Mouse (Mus musculus): ENCODE measurements around the gene Gstm4. TPM values are rescaled to one million over a fixed set of nuclear protein-coding genes. Genes with fewer than 3 reads are reported as not detected.
"Not testable (repeated sequence)": the region's sequence is repeated elsewhere in the genome, so short reads cannot be mapped to it uniquely, and the experiment has no call there.

Gene Gstm4
- polyA plus RNA-seq, 1 experiment from 2014 or later: 15.3 TPM

DNA sequence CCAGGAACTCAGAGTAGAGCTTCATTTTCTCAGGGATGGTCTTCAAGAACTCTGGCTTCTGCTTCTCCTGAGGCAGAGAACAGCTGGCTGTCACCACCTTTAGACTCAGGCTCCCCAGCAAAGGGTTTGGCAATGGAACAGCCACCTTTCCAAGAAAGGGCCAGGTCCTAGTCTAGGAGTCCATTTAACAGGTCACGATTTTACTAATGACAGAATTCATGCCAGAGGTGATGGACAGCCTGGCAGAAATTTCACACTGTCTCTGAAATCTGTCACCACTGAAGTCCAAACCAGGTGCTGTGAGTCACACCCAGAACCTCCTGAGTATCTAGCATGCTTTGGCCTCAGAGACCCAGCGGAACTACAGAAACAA is 29.7 kb downstream of the Gstm4 start:
- 81% methylated on average over 2 of the region's 2 CpGs for WGBS
- H3K4me2 ChIP-seq (replicated peaks): no peak overlapping the region
- no peak for ATAC-seq (ENCODE audit: insufficient number of reproducible peaks, low FRiP score, low TSS enrichment, low read depth)
- no peaks in the 10 kb centered on the region for H3K27me3 ChIP-seq
- no peak overlapping the region for H3K4me3 ChIP-seq (replicated peaks)
- H3K4me1 ChIP-seq: peaks cover 23% of the 10 kb centered on the region
- H3K9me3 ChIP-seq (replicated peaks): no peaks in the 10 kb centered on the region
- H3K36me3 ChIP-seq: no peaks in the 10 kb centered on the region
- H3K27ac ChIP-seq (replicated peaks): no peak overlapping the region
- no peak overlapping the region for H3K9ac ChIP-seq

DNA sequence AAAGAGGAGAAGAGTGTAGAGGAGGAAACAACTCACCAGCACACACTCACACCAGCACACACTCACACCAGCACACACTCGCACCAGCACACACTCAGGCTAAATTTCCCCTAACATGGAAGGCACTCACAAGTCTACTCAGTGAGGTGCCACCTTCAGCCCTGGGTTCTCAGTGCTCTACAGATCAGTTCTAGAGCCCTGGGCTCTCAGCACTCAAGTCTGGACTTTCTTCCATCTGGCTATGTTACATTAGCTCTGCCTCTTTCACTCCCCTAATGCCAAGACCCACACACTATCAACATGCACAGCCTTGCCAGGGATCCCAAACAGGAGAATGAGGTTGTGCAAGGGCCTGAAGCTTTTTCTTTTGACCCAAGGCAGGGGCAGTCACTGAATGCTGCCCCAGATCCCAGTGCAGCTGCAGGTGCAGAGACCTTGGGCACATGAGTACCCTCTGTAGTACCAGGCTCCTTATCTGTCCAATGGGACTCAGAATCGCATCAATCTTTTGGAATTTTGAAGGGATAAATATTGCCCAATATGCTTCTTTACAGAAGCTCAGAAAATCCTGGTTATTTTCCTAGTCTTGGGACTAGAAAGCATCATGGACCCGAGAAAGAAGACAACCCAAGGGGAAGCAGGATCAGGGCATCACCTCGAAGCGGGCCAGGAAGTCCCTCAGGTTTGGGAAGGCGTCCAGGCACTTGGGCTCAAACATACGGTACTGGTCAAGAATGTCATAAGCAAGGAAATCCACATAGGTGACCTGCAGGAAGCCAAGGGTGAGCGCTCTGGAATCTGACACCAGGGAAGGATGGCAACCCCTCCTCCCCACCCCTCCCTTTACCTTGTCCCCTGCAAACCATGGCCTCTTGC is 30.4 kb downstream of the Gstm4 start:
- H3K27me3 ChIP-seq: no peaks in the 10 kb centered on the region
- no peak overlapping the region for H3K27ac ChIP-seq (replicated peaks)
- no peak overlapping the region for H3K4me2 ChIP-seq (replicated peaks)
- H3K9ac ChIP-seq: no peak overlapping the region
- peaks cover 23% of the 10 kb centered on the region for H3K4me1 ChIP-seq
- no peak for ATAC-seq (ENCODE audit: insufficient number of reproducible peaks, low FRiP score, low TSS enrichment, low read depth)
- WGBS: 65% methylated on average over 8 of the region's 8 CpGs
- H3K4me3 ChIP-seq (replicated peaks): no peak overlapping the region
- no peaks in the 10 kb centered on the region for H3K36me3 ChIP-seq
- H3K9me3 ChIP-seq (replicated peaks): no peaks in the 10 kb centered on the region

- H3K4me2 ChIP-seq (replicated peaks): no peak overlapping the region
- no peak for ATAC-seq (ENCODE audit: insufficient number of reproducible peaks, low FRiP score, low TSS enrichment, low read depth)
- H3K4me3 ChIP-seq (replicated peaks): no peak overlapping the region
- H3K27me3 ChIP-seq: no peaks in the 10 kb centered on the region
- no peaks in the 10 kb centered on the region for H3K9me3 ChIP-seq (replicated peaks)
- H3K27ac ChIP-seq (replicated peaks): no peak overlapping the region
- WGBS: 78% methylated on average over 4 of the region's 4 CpGs
- H3K36me3 ChIP-seq: no peaks in the 10 kb centered on the region
- H3K4me1 ChIP-seq: peaks cover 20% of the 10 kb centered on the region
- H3K9ac ChIP-seq: no peak overlapping the region
These were observed 31.3 kb downstream of the Gstm4 start for GRCm38 (mm10) chr3:108013331-108013871.

DNA sequence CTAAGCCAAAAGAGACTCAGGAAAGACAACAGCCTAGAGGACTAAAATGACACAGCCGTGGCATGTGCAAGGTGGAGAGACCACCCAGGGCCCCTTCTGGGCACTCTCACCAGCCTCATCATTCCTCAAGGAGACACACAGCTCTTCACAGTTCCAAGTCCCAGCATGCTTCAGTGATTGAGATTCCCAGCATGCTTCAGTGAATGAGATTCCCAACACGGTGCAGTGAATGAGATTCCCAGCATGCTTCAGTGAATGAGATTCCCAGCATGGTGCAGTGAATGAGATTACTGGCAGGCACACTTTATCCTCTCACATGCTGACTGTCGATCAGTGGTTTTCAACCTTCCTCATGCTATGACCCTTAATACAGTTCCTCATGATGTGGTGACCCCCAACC is 33.1 kb downstream of the Gstm4 start:
- H3K27ac ChIP-seq (replicated peaks): no peak overlapping the region
- 0 out of 2 replicates have a peak, but pooled peaks cover 4% of the 10 kb centered on the region for H3K4me1 ChIP-seq
- no peak overlapping the region for H3K9ac ChIP-seq
- no peak for ATAC-seq (ENCODE audit: insufficient number of reproducible peaks, low FRiP score, low TSS enrichment, low read depth)
- no peaks in the 10 kb centered on the region for H3K27me3 ChIP-seq
- 63% methylated on average over 3 of the region's 3 CpGs for WGBS
- no peak overlapping the region for H3K4me2 ChIP-seq (replicated peaks)
- no peaks in the 10 kb centered on the region for H3K36me3 ChIP-seq
- H3K9me3 ChIP-seq (replicated peaks): no peaks in the 10 kb centered on the region
- no peak overlapping the region for H3K4me3 ChIP-seq (replicated peaks)

- Histone ChIP-seq H3K4me3 (replicated peaks) (no peak overlapping the region), H3K9me3 (replicated peaks) (no peaks in the 10 kb centered on the region), H3K36me3 (no peaks in the 10 kb centered on the region), H3K4me1 (0 out of 2 replicates have a peak, but pooled peaks cover 4% of the 10 kb centered on the region), H3K27ac (replicated peaks) (no peak overlapping the region), H3K4me2 (replicated peaks) (no peak overlapping the region), H3K9ac (no peak overlapping the region), H3K27me3 (no peaks in the 10 kb centered on the region)
- WGBS: 63% methylated on average over 2 of the region's 2 CpGs
- no peak for ATAC-seq (ENCODE audit: insufficient number of reproducible peaks, low FRiP score, low TSS enrichment, low read depth)
These were observed 34.4 kb downstream of the Gstm4 start for GRCm38 (mm10) chr3:108010286-108010685.

- WGBS: 74% methylated on average over 8 of the region's 8 CpGs
- no peaks in the 10 kb centered on the region for H3K4me1 ChIP-seq
- no peak overlapping the region for H3K9ac ChIP-seq
- ATAC-seq (ENCODE audit: insufficient number of reproducible peaks, low FRiP score, low TSS enrichment, low read depth): no peak
- no peaks in the 10 kb centered on the region for H3K27me3 ChIP-seq
- H3K36me3 ChIP-seq: no peaks in the 10 kb centered on the region
- no peak overlapping the region for H3K4me2 ChIP-seq (replicated peaks)
- H3K27ac ChIP-seq (replicated peaks): no peak overlapping the region
- H3K4me3 ChIP-seq (replicated peaks): no peak overlapping the region
- no peaks in the 10 kb centered on the region for H3K9me3 ChIP-seq (replicated peaks)
These were observed 42.7 kb downstream of the Gstm4 start for GRCm38 (mm10) chr3:108002021-108002420.

DNA sequence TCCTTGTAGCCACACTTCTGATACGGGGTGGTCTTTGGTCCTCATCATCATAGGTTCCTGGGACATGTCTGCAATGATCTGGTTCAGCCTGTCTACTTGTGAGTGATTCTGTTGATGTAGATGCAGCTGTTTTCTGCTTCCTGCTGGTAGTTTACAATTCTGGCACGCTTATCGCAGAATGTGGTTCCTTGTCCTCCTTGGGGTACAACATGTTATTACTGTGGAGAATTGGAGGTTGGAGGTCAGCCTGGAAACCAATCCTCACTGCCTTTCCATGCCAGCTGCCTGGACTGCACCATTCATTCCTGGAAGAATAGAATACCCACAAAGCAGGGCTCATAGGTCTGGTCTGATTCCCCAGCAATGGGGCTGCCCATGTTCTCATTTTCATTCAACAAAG is 45.2 kb downstream of the Gstm4 start:
- no peaks in the 10 kb centered on the region for H3K9me3 ChIP-seq (replicated peaks)
- H3K27ac ChIP-seq (replicated peaks): no peak overlapping the region
- H3K4me2 ChIP-seq (replicated peaks): no peak overlapping the region
- no peak overlapping the region for H3K4me3 ChIP-seq (replicated peaks)
- H3K27me3 ChIP-seq: no peaks in the 10 kb centered on the region
- no peak overlapping the region for H3K9ac ChIP-seq
- no peak for ATAC-seq (ENCODE audit: insufficient number of reproducible peaks, low FRiP score, low TSS enrichment, low read depth)
- no peaks in the 10 kb centered on the region for H3K4me1 ChIP-seq
- H3K36me3 ChIP-seq: no peaks in the 10 kb centered on the region
- 79% methylated on average over 3 of the region's 3 CpGs for WGBS

- H3K36me3 ChIP-seq: no peaks in the 10 kb centered on the region
- H3K27ac ChIP-seq (replicated peaks): no peak overlapping the region
- no peaks in the 10 kb centered on the region for H3K9me3 ChIP-seq (replicated peaks)
- no peak overlapping the region for H3K9ac ChIP-seq
- no peaks in the 10 kb centered on the region for H3K4me1 ChIP-seq
- no peak overlapping the region for H3K4me3 ChIP-seq (replicated peaks)
- ATAC-seq (ENCODE audit: insufficient number of reproducible peaks, low FRiP score, low TSS enrichment, low read depth): no peak
- no peaks in the 10 kb centered on the region for H3K27me3 ChIP-seq
- no peak overlapping the region for H3K4me2 ChIP-seq (replicated peaks)
- WGBS: 81% methylated on average over 3 of the region's 3 CpGs
These were observed 46.1 kb downstream of the Gstm4 start for GRCm38 (mm10) chr3:107998591-107998990.

DNA sequence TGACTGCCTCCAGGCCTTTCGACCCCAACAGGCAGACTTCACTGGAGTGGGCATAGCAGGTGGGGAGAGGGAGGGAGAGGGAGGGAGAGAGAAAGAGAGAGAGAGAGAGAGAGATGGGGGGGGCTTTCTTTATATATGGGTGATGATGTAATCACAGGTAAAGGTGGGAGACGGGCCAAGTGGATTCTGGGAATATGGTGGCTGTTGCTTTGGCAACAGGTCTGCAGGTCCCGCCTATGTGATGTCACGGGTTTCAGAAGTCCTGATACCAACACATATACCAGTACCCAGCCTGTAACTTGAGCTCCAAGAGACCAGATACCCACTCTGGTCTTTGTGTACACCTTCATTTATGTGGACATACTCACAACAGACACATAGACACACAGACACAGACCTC is 48.1 kb downstream of the Gstm4 start:
- ATAC-seq (ENCODE audit: insufficient number of reproducible peaks, low FRiP score, low TSS enrichment, low read depth): no peak
- Histone ChIP-seq H3K27ac (replicated peaks) (no peak overlapping the region), H3K9me3 (replicated peaks) (no peaks in the 10 kb centered on the region), H3K4me3 (replicated peaks) (no peak overlapping the region), H3K4me1 (no peaks in the 10 kb centered on the region), H3K9ac (no peak overlapping the region), H3K27me3 (no peaks in the 10 kb centered on the region), H3K4me2 (replicated peaks) (no peak overlapping the region), H3K36me3 (no peaks in the 10 kb centered on the region)
- 69% methylated on average over 4 of the region's 4 CpGs for WGBS

DNA sequence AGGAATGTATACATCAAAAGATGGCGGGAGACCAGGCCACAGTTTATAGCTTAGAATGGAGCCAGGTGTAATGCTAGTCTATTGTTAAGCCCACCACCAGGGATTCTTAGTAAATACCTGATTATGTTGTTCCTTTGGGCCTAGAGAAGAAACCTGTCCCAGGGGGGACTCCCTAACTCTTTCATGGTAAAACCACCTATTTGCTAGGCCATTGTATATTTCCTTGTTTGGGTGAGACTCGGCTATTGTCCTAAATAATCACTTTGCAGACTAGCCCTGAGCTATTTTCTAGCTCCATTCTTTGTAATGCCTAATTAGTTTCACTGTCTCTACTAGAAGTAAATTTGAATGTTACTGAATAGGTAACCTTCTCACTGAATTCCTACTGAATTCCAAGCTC is 48.7 kb downstream of the Gstm4 start:
- not testable (repeated sequence) for H3K4me2 ChIP-seq (replicated peaks); H3K9me3 ChIP-seq (replicated peaks); H3K27me3 ChIP-seq; H3K4me3 ChIP-seq (replicated peaks); H3K36me3 ChIP-seq; H3K27ac ChIP-seq (replicated peaks); ATAC-seq (ENCODE audit: insufficient number of reproducible peaks, low FRiP score, low TSS enrichment, low read depth); H3K4me1 ChIP-seq; H3K9ac ChIP-seq
- WGBS: 66% methylated on average over 2 of the region's 2 CpGs

All from embryonic facial prominence, embryonic 15.5 days (tissue).